Mouse (Mus musculus): ENCODE results near the gene 1700029P11Rik. TPM values are rescaled to one million over a fixed set of nuclear protein-coding genes. Genes with fewer than 3 reads are reported as not detected.
"Not testable (repeated sequence)": the region's sequence is repeated elsewhere in the genome, so short reads cannot be mapped to it uniquely, and the experiment has no call there.

Gene 1700029P11Rik
- polyA plus RNA-seq, 1 experiment from 2014 or later = not detected

GRCm38 (mm10) chr15:81958906-81959305, 21.4 kb upstream of the 1700029P11Rik start:
- H3K9me3 ChIP-seq (replicated peaks) = no peaks in the 10 kb centered on the region
- peaks cover 4% of the 10 kb centered on the region; the same call in 1 of the 2 replicates for H3K36me3 ChIP-seq
- no peak overlapping the region for H3K4me3 ChIP-seq
- H3K4me2 ChIP-seq = no peak overlapping the region
- ATAC-seq (replicated peaks; ENCODE audit: insufficient number of reproducible peaks, insufficient read depth, low FRiP score, low read depth) = no peak
- H3K9ac ChIP-seq = no peak overlapping the region
- no peaks in the 10 kb centered on the region for H3K27me3 ChIP-seq
- WGBS = 70% methylated on average over 3 of the region's 3 CpGs
- H3K27ac ChIP-seq = no peak overlapping the region
- peaks cover 9% of the 10 kb centered on the region for H3K4me1 ChIP-seq (replicated peaks)

- H3K4me2 ChIP-seq = peak within 1 kb of the TSS; percentile 99
- peaks cover 9% of the 10 kb centered on the region for H3K4me1 ChIP-seq (replicated peaks)
- peak within 1 kb of the TSS; percentile 77 for H3K9ac ChIP-seq
- H3K4me3 ChIP-seq = peak within 1 kb of the TSS; percentile 65
- peaks cover under 1% of the 10 kb centered on the region; the same call in 1 of the 2 replicates for H3K36me3 ChIP-seq
- H3K27me3 ChIP-seq = no peaks in the 10 kb centered on the region
- H3K9me3 ChIP-seq (replicated peaks) = no peaks in the 10 kb centered on the region
- peak; percentile 99 for ATAC-seq (replicated peaks; ENCODE audit: insufficient number of reproducible peaks, insufficient read depth, low FRiP score, low read depth)
- H3K27ac ChIP-seq = peak within 1 kb of the TSS; percentile 81
- WGBS = under 1% methylated on average over 76 of the region's 77 CpGs
Observed at GRCm38 (mm10) chr15:81960171-81961077, 19.9 kb upstream of the 1700029P11Rik start, which contains the start of gene Pmm1. Gene Pmm1 (minus strand): TSS chr15:81960930.

GRCm38 (mm10) chr15:81961078-81961451, 19.3 kb upstream of the 1700029P11Rik start:
- Histone ChIP-seq H3K36me3 (no peaks in the 10 kb centered on the region), H3K4me1 (replicated peaks) (peaks cover 9% of the 10 kb centered on the region), H3K27ac (0 out of 2 replicates have a peak overlapping the region, but pooled peaks have one; percentile 31), H3K9ac (no peak overlapping the region; the same call in 1 of the 2 replicates), H3K27me3 (no peaks in the 10 kb centered on the region), H3K4me2 (peak overlapping the region; percentile 99), H3K9me3 (replicated peaks) (no peaks in the 10 kb centered on the region), H3K4me3 (peak overlapping the region; percentile 65)
- under 1% methylated on average over 8 of the region's 8 CpGs for WGBS
- no peak for ATAC-seq (replicated peaks; ENCODE audit: insufficient number of reproducible peaks, insufficient read depth, low FRiP score, low read depth)

GRCm38 (mm10) chr15:81964262-81964661, 16.1 kb upstream of the 1700029P11Rik start:
- no peak for ATAC-seq (replicated peaks; ENCODE audit: insufficient number of reproducible peaks, insufficient read depth, low FRiP score, low read depth)
- Histone ChIP-seq H3K4me2 (no peak overlapping the region), H3K9ac (no peak overlapping the region), H3K4me1 (replicated peaks) (peaks cover 9% of the 10 kb centered on the region), H3K4me3 (no peak overlapping the region), H3K9me3 (replicated peaks) (no peaks in the 10 kb centered on the region), H3K27me3 (no peaks in the 10 kb centered on the region), H3K27ac (no peak overlapping the region), H3K36me3 (no peaks in the 10 kb centered on the region)
- WGBS = 48% methylated on average over 1 of the region's 1 CpGs

GRCm38 (mm10) chr15:81964980-81965545, 15.3 kb upstream of the 1700029P11Rik start:
- H3K9me3 ChIP-seq (replicated peaks) = no peaks in the 10 kb centered on the region
- no peak overlapping the region for H3K4me3 ChIP-seq
- no peak overlapping the region for H3K27ac ChIP-seq
- WGBS = 46% methylated on average over 4 of the region's 4 CpGs
- no peak for ATAC-seq (replicated peaks; ENCODE audit: insufficient number of reproducible peaks, insufficient read depth, low FRiP score, low read depth)
- H3K9ac ChIP-seq = no peak overlapping the region
- H3K36me3 ChIP-seq = no peaks in the 10 kb centered on the region
- no peaks in the 10 kb centered on the region for H3K27me3 ChIP-seq
- H3K4me2 ChIP-seq = no peak overlapping the region
- H3K4me1 ChIP-seq (replicated peaks) = peaks cover 3% of the 10 kb centered on the region

GRCm38 (mm10) chr15:81966062-81966829, 14.1 kb upstream of the 1700029P11Rik start:
- Histone ChIP-seq H3K9me3 (replicated peaks) (no peaks in the 10 kb centered on the region), H3K4me1 (replicated peaks) (no peaks in the 10 kb centered on the region), H3K27ac (no peak overlapping the region), H3K9ac (no peak overlapping the region), H3K4me2 (no peak overlapping the region), H3K36me3 (no peaks in the 10 kb centered on the region), H3K4me3 (no peak overlapping the region), H3K27me3 (no peaks in the 10 kb centered on the region)
- ATAC-seq (replicated peaks; ENCODE audit: insufficient number of reproducible peaks, insufficient read depth, low FRiP score, low read depth) = no peak
- 70% methylated on average over 12 of the region's 14 CpGs for WGBS

- 84% methylated on average over 5 of the region's 5 CpGs for WGBS
- H3K27ac ChIP-seq = no peak overlapping the region
- no peaks in the 10 kb centered on the region for H3K27me3 ChIP-seq
- H3K9ac ChIP-seq = no peak overlapping the region
- no peaks in the 10 kb centered on the region for H3K4me1 ChIP-seq (replicated peaks)
- no peaks in the 10 kb centered on the region for H3K36me3 ChIP-seq
- ATAC-seq (replicated peaks; ENCODE audit: insufficient number of reproducible peaks, insufficient read depth, low FRiP score, low read depth) = no peak
- no peak overlapping the region for H3K4me2 ChIP-seq
- H3K9me3 ChIP-seq (replicated peaks) = no peaks in the 10 kb centered on the region; the same call in 1 of the 2 replicates
- H3K4me3 ChIP-seq = no peak overlapping the region
Observed at GRCm38 (mm10) chr15:81967821-81968220, 12.5 kb upstream of the 1700029P11Rik start.

GRCm38 (mm10) chr15:81968447-81968846, 11.9 kb upstream of the 1700029P11Rik start:
- H3K27ac ChIP-seq = no peak overlapping the region
- H3K9me3 ChIP-seq (replicated peaks) = peaks cover 3% of the 10 kb centered on the region; the same call in 1 of the 2 replicates

GRCm38 (mm10) chr15:81969173-81969572, 11.2 kb upstream of the 1700029P11Rik start:
- no peaks in the 10 kb centered on the region for H3K27me3 ChIP-seq
- no peak overlapping the region for H3K27ac ChIP-seq
- no peak overlapping the region for H3K9ac ChIP-seq
- no peaks in the 10 kb centered on the region for H3K36me3 ChIP-seq
- H3K4me2 ChIP-seq = no peak overlapping the region
- H3K4me3 ChIP-seq = no peak overlapping the region
- no peaks in the 10 kb centered on the region for H3K4me1 ChIP-seq (replicated peaks)
- ATAC-seq (replicated peaks; ENCODE audit: insufficient number of reproducible peaks, insufficient read depth, low FRiP score, low read depth) = no peak
- WGBS = 65% methylated on average over 7 of the region's 7 CpGs
- H3K9me3 ChIP-seq (replicated peaks) = peaks cover 3% of the 10 kb centered on the region; the same call in 1 of the 2 replicates

More at GRCm38 (mm10) chr15:81968447-81968846, 11.9 kb upstream of the 1700029P11Rik start:
- Histone ChIP-seq H3K36me3 (no peaks in the 10 kb centered on the region), H3K27me3 (no peaks in the 10 kb centered on the region), H3K9ac (no peak overlapping the region), H3K4me2 (no peak overlapping the region), H3K4me1 (replicated peaks) (no peaks in the 10 kb centered on the region), H3K4me3 (no peak overlapping the region)
- 48% methylated on average over 2 of the region's 2 CpGs for WGBS
- ATAC-seq (replicated peaks; ENCODE audit: insufficient number of reproducible peaks, insufficient read depth, low FRiP score, low read depth) = no peak

- WGBS = 65% methylated on average over 6 of the region's 6 CpGs
- not testable (repeated sequence) for H3K36me3 ChIP-seq, H3K9ac ChIP-seq
Observed at GRCm38 (mm10) chr15:81969635-81970034, 10.7 kb upstream of the 1700029P11Rik start.

GRCm38 (mm10) chr15:81970498-81970897, 9.8 kb upstream of the 1700029P11Rik start:
- 89% methylated on average over 4 of the region's 4 CpGs for WGBS
- H3K9ac ChIP-seq; H3K4me1 ChIP-seq (replicated peaks); H3K4me3 ChIP-seq; H3K27ac ChIP-seq; H3K9me3 ChIP-seq (replicated peaks); ATAC-seq (replicated peaks; ENCODE audit: insufficient number of reproducible peaks, insufficient read depth, low FRiP score, low read depth); H3K27me3 ChIP-seq; H3K4me2 ChIP-seq; H3K36me3 ChIP-seq: not testable (repeated sequence)

More at GRCm38 (mm10) chr15:81969635-81970034, 10.7 kb upstream of the 1700029P11Rik start:
- H3K4me2 ChIP-seq; H3K27me3 ChIP-seq; H3K4me1 ChIP-seq (replicated peaks); H3K9me3 ChIP-seq (replicated peaks); H3K27ac ChIP-seq; ATAC-seq (replicated peaks; ENCODE audit: insufficient number of reproducible peaks, insufficient read depth, low FRiP score, low read depth); H3K4me3 ChIP-seq: not testable (repeated sequence)

Measured in heart, embryonic 15.5 days (tissue).